Mouse (Mus musculus) embryonic facial prominence, embryonic 11.5 days (tissue): ENCODE data around the gene Vars2. TPM values are rescaled to one million over a fixed set of nuclear protein-coding genes. Genes with fewer than 3 reads are reported as not detected.

ENCODE experiments used
- ATAC-seq: fragments of 200-750 bp; cut with Nextera tagmentation; replicated peaks from 2 replicates; pipeline ENCODE4 v1.8.0; 2017; ENCODE audit warnings: low read depth; ENCODE audit not compliant: insufficient number of reproducible peaks, low FRiP score, low TSS enrichment
- DNase-seq: peaks from one replicate; pipeline ENCODE4 v3.0.0-alpha.2; 2015; ENCODE audit warnings: low spot score
- H3K27ac ChIP-seq: fragments of 300-500 bp; sonication (generic); replicated peaks from 2 replicates; pipeline ENCODE4 v1.5.1; 2014; ENCODE audit warnings: mild to moderate bottlenecking, low read depth, low read length, control low read depth
- H3K27me3 ChIP-seq: fragments of 300-500 bp; sonication (generic); 2 replicates; pipeline ENCODE4 v1.6.1; 2014; ENCODE audit warnings: mild to moderate bottlenecking, low read length, moderate library complexity, mixed read lengths; ENCODE audit not compliant: control insufficient read depth, insufficient read depth
- H3K36me3 ChIP-seq: fragments of 300-500 bp; sonication (generic); replicated peaks from 2 replicates; pipeline ENCODE4 v1.6.1; 2014; ENCODE audit warnings: low read depth, mild to moderate bottlenecking, low read length, moderate library complexity, mixed read lengths; ENCODE audit not compliant: control insufficient read depth, insufficient read depth
- H3K4me1 ChIP-seq: fragments of 300-500 bp; sonication (generic); 2 replicates; pipeline ENCODE4 v1.6.1; 2014; ENCODE audit warnings: low read length, mixed read lengths; ENCODE audit not compliant: control insufficient read depth, insufficient read depth
- H3K4me2 ChIP-seq: fragments of 300-500 bp; sonication (generic); 2 replicates; pipeline ENCODE4 v1.6.1; 2014; ENCODE audit warnings: low read depth, mild to moderate bottlenecking, control low read depth, low read length, moderate library complexity
- H3K4me3 ChIP-seq: fragments of 300-500 bp; sonication (generic); 2 replicates; pipeline ENCODE4 v1.5.1; 2014; ENCODE audit warnings: low read depth, low read length, control low read depth
- H3K9ac ChIP-seq: fragments of 300-500 bp; sonication (generic); replicated peaks from 2 replicates; pipeline ENCODE4 v1.6.1; 2014; ENCODE audit warnings: mild to moderate bottlenecking, control low read depth, low read length
- H3K9me3 ChIP-seq: fragments of 300-500 bp; sonication (generic); replicated peaks from 2 replicates; pipeline ENCODE4 v1.6.1; 2016; ENCODE audit warnings: mild to moderate bottlenecking, low read length, inconsistent platforms, mixed read lengths; ENCODE audit not compliant: control insufficient read depth
- WGBS: fragments of 180-500 bp; shearing (Covaris S2); extraction: QIAGEN DNeasy Blood & Tissue Kit; methylation state at CpG from one replicate; pipeline ENCODE4 v1.1.7; 2014; 5-methylcytosine and 5-hydroxymethylcytosine counted together
- polyA plus RNA-seq: library from polyadenylated mRNA; unstranded; fragments of >200 nt; fragmentation: Nextera tagmentation; extraction: Ambion mirVana; gene quantifications from 2 replicates; pipeline ENCODE4 v1.2.1, GENCODE M21; 2014

The Vars2 gene
- polyA plus RNA-seq, 1 experiment from 2014 or later: 10.4 TPM

- DNase-seq: peak; percentile 73
- WGBS: 8% methylated on average over 19 of the region's 19 CpGs
These were observed 37.5 kb upstream of the Vars2 start, which contains the start of gene Ddr1 for GRCm38 (mm10) chr17:35704621-35705464. Ddr1 (minus strand) TSS chr17:35704621.

GRCm38 (mm10) chr17:35703751-35704271 lies 36.4 kb upstream of the Vars2 start:
- Histone ChIP-seq H3K4me1 (no peaks in the 10 kb centered on the region; the same call in 1 of the 2 replicates), H3K4me3 (peak overlapping the region; percentile 38), H3K4me2 (peak overlapping the region; percentile 53), H3K27ac (peak overlapping the region; percentile 82), H3K9ac (peak overlapping the region; percentile 69), H3K36me3 (no peaks in the 10 kb centered on the region), H3K9me3 (no peaks in the 10 kb centered on the region), H3K27me3 (peaks cover 11% of the 10 kb centered on the region)
- 3% methylated on average over 14 of the region's 14 CpGs for WGBS
- DNase-seq (peak; percentile 77), ATAC-seq (peak; percentile 78)

More at GRCm38 (mm10) chr17:35704621-35705464, 37.5 kb upstream of the Vars2 start, which contains the start of gene Ddr1:
- H3K27me3 ChIP-seq: peaks cover 11% of the 10 kb centered on the region
- H3K4me2 ChIP-seq: peak within 1 kb of the TSS; percentile 53
- peak within 1 kb of the TSS; percentile 38 for H3K4me3 ChIP-seq
- no peaks in the 10 kb centered on the region; the same call in 1 of the 2 replicates for H3K4me1 ChIP-seq
- no peaks in the 10 kb centered on the region for H3K36me3 ChIP-seq
- H3K9me3 ChIP-seq: no peaks in the 10 kb centered on the region
- H3K9ac ChIP-seq: peak within 1 kb of the TSS; percentile 69
- H3K27ac ChIP-seq: peak within 1 kb of the TSS; percentile 82
- ATAC-seq: peak; percentile 47

- H3K4me3 ChIP-seq: peak overlapping the region; percentile 18
- H3K4me1 ChIP-seq: no peaks in the 10 kb centered on the region; the same call in 1 of the 2 replicates
- H3K4me2 ChIP-seq: 0 out of 2 replicates have a peak overlapping the region, but pooled peaks have one; percentile 13
- peak overlapping the region; percentile 33; the same call in 1 of the 2 replicates for H3K9ac ChIP-seq
- H3K27ac ChIP-seq: peak overlapping the region; percentile 56; the same call in 1 of the 2 replicates
- no peak for DNase-seq
- no peaks in the 10 kb centered on the region for H3K36me3 ChIP-seq
- whole genome bisulfite sequencing: 10% methylated on average over 2 of the region's 2 CpGs
- peaks cover 11% of the 10 kb centered on the region for H3K27me3 ChIP-seq
- H3K9me3 ChIP-seq: no peaks in the 10 kb centered on the region
- no peak for ATAC-seq
These were observed 35.7 kb upstream of the Vars2 start for GRCm38 (mm10) chr17:35703065-35703464.

GRCm38 (mm10) chr17:35702605-35703004 lies 35.2 kb upstream of the Vars2 start:
- 13% methylated on average over 4 of the region's 4 CpGs for WGBS

GRCm38 (mm10) chr17:35701978-35702461 lies 34.6 kb upstream of the Vars2 start:
- H3K27ac ChIP-seq: peak overlapping the region; percentile 76
- peak overlapping the region; percentile 61 for H3K4me3 ChIP-seq
- peak overlapping the region; percentile 94 for H3K4me2 ChIP-seq
- ATAC-seq (no peak), DNase-seq (peak; percentile 52)
- no peaks in the 10 kb centered on the region for H3K36me3 ChIP-seq
- peaks cover 11% of the 10 kb centered on the region for H3K27me3 ChIP-seq
- no peaks in the 10 kb centered on the region for H3K9me3 ChIP-seq
- H3K9ac ChIP-seq: peak overlapping the region; percentile 81
- peaks cover 4% of the 10 kb centered on the region; the same call in 1 of the 2 replicates for H3K4me1 ChIP-seq
- 2% methylated on average over 16 of the region's 16 CpGs for WGBS

More at GRCm38 (mm10) chr17:35702605-35703004, 35.2 kb upstream of the Vars2 start:
- H3K4me2 ChIP-seq: peak overlapping the region; percentile 94
- ATAC-seq (no peak), DNase-seq (no peak)
- peak overlapping the region; percentile 81 for H3K9ac ChIP-seq
- H3K27me3 ChIP-seq: peaks cover 11% of the 10 kb centered on the region
- no peaks in the 10 kb centered on the region; the same call in 1 of the 2 replicates for H3K4me1 ChIP-seq
- H3K4me3 ChIP-seq: peak overlapping the region; percentile 61
- no peaks in the 10 kb centered on the region for H3K36me3 ChIP-seq
- H3K9me3 ChIP-seq: no peaks in the 10 kb centered on the region
- H3K27ac ChIP-seq: peak overlapping the region; percentile 76

GRCm38 (mm10) chr17:35701203-35701977 lies 34.0 kb upstream of the Vars2 start:
- Histone ChIP-seq H3K4me1 (peaks cover 4% of the 10 kb centered on the region; the same call in 1 of the 2 replicates), H3K27me3 (peaks cover 11% of the 10 kb centered on the region), H3K27ac (peak overlapping the region; percentile 74)

GRCm38 (mm10) chr17:35700371-35700961 lies 33.1 kb upstream of the Vars2 start:
- peak; percentile 24; the same call in 1 of the 2 replicates for ATAC-seq
- peak overlapping the region; percentile 94 for H3K4me2 ChIP-seq
- peaks cover 4% of the 10 kb centered on the region; the same call in 1 of the 2 replicates for H3K4me1 ChIP-seq
- H3K27me3 ChIP-seq: peaks cover 11% of the 10 kb centered on the region
- H3K9ac ChIP-seq: peak overlapping the region; percentile 81
- WGBS: under 1% methylated on average over 34 of the region's 66 CpGs
- peak; percentile 69 for DNase-seq
- H3K4me3 ChIP-seq: peak overlapping the region; percentile 61
- H3K9me3 ChIP-seq: no peaks in the 10 kb centered on the region
- no peaks in the 10 kb centered on the region for H3K36me3 ChIP-seq
- H3K27ac ChIP-seq: peak overlapping the region; percentile 74

More at GRCm38 (mm10) chr17:35701203-35701977, 34.0 kb upstream of the Vars2 start:
- DNase-seq (no peak), ATAC-seq (no peak)
- Histone ChIP-seq H3K36me3 (no peaks in the 10 kb centered on the region), H3K9ac (peak overlapping the region; percentile 81), H3K4me3 (peak overlapping the region; percentile 61), H3K4me2 (peak overlapping the region; percentile 94), H3K9me3 (no peaks in the 10 kb centered on the region)
- WGBS: 2% methylated on average over 16 of the region's 16 CpGs
